Mouse (Mus musculus) A20 (cell line): ENCODE measurements around the gene Helb.

Experiments used
- DNase-seq: peaks from one replicate; pipeline ENCODE4 v3.0.0-alpha.2; 2011; ENCODE audit warnings: low read depth, low spot score

Gene Helb

DNA sequence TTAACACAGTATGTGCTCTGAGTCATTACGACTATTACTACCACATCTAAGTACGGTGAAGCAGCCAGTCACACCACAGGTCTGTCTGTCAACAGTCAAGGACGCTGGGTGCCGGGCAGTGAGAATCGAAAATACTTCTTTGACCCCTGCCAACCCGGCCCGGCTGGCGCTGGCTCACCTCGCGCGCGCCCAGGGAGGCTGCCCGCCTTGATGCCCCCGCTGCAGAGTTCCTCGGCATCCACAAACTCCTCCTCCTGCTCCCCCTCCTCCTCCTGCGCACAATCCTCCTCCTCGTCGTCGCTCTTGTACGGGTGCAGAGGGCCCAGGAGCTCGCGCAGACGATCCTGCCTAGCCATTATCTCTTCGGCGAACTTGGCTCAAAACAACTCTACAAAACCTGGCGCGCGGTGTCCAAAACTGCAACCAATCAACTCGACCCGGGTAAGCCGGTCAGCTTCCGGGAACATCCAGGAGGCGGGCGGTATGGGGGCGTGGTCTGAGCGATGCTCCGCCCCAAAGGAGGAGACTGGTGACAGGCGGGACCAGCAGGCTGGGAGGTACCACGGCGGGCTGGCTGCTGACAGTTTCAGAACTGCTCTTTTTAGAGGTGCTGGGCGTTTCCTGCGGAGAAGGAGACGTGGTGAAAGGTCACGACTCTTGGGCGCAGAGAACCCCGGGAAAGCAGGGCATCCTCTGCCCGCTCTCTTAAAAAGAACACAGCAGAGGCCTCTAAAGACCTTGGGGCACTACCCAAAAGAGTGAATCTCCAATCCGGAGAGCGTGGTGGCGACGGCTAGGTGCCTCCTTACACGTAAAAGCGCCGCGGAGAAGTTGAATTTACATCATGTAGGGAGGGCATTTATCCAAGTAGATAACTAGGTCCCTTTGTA is at the start of gene Helb:
Gene Helb (minus strand): TSS at position 481 of the 890 bp plus-strand sequence.
- DNase-seq = peak; percentile 98

DNA sequence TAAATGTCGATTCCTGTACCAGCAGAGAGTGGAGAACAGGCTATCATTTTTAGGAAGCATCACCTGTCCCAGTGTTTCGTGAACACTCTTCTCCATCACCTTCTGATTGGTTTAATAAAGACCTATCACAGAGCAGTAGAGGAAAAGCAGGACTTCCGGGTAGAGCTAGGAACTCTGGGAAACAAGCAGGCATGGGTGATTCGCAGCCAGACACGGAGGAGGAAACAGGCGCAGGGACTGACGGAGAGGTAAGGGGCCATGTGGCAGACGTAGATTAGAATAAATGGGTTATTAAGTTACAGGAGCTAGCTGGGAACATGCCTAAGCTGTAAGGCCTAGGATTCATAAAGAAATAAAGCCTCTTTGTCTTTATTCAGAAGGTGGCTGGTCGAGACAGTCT is 47.7 kb upstream of the Helb start:
- DNase-seq = no peak

DNA sequence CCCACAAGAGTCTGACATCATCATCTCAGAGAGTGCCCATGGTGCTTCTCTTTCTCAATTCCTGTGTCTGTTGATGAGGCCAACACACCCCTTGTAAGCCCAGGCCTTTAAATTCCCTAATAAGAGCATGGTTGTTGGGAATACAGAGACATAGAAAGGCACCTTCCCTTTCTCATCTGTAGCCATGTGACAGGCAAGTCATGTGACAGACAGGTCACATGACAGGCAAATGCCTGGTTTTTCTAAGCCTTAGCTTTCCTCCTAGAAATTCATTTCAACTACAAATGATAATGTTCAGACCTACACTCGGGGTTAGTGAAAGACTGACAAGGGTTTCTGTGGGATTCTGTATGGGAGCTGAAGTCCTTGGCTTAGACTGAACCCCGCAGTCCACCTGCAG is 41.1 kb upstream of the Helb start:
- no peak for DNase-seq

DNA sequence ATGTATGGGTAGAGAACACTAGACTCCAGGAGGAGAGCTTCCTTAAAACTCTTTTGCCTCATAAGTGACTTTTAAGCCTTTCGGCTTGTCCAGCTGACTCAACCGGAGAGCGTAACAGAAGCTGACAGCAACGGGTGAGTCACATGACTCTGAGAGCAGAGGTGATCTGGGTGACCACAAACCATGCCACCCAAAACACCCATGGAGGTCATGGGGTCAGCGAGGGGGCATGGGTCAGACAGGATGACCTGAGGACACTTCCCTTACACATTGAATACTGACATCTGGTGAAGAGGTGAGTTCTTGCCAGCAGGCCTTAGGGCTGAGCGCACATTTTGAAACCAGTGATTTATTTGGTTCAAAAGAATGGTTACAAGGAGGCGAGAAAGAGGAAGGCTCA is 38.9 kb upstream of the Helb start:
- DNase-seq = no peak

DNA sequence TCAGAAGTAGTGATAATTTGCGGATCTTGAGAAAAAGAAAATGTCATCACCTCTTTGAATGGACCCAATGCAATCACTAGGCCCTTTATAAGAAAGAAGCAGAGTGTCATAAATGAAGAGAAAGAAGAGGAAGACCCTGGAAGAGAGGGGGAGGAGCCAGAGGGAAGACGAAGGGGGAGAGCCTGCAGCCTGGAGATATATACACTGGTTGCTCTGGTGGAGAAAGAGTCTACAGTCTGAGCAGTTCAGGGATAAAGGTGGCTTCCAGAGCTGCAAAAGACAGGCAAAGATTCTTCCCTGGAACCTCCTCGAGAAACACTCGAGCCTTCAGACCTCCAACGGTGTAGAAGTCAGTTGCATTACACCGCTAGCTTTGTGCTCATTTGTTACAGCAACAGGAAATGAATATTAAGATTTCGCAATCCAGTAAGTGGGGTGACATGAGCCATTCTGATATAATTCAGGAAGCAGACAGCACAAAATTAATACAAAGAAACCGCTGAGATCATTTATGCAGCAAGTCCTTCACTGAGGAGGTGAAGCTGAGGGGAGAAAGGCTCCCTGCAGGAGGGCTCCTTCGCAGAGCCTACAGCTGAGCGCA is 28.2 kb upstream of the Helb start:
- DNase-seq = no peak

DNA sequence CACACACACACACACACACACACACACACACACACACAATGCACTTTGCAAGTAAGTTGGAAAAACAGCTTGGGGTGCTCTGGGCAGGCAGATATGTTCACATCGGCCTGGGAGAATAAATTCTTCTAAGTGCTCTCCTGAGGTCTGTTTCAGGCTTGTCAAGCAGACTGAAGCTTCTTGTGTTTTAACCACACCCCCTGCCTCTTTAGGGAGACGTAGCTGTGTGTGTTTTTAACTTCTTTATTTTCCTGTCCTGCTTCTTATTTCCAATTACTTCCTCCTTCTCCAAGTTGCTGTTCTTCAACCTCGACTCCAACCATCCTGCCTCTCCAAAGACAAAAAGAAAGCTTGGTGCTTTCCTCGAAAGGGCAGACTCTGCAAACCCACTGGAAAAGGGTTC is 27.4 kb upstream of the Helb start:
- no peak for DNase-seq

DNA sequence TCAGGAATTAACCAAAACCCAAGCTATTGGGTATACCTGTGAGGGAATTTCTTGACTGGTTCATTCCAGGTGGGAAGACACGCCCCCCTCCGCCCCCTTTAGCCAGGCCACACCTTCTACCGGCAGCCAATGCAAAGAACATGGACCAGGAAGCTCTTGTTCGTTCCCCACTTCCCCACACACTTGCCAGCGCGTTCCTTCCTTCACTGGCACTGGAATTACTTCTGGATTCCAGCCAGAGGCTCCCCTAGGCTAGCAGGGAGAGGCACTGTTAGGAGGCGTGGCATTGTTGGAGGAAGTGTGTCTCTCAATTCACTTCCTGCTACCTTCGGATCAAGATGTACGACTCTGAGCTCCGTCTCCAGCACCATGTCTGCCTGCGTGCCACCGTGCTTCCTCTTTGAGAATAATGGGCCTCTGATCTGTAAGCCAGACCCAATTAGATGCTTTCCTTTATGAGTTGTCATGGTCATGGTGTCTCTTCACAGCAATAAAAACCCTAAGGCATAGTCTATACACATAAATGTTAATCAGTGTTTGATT is 23.3 kb upstream of the Helb start:
- DNase-seq = no peak

DNA sequence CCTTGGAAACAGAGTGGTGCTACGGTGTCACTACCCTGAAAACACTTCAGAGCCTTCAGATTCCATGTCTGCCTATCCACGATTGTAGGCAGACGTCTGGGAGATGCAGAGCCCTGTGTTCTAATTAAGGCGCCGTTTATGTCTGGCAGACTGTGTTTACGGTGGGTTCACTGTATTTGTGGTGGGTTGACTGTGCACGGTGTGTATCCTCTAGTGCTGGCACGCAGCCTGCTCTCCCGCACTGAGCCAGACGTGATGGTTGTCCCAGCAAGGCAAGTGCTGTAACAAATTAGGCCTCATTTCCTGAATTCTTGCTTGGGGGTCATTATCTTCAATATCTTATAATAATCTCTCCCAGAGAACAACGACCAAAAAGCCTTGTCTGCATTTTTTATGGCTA is 20.9 kb upstream of the Helb start:
- DNase-seq = no peak

DNA sequence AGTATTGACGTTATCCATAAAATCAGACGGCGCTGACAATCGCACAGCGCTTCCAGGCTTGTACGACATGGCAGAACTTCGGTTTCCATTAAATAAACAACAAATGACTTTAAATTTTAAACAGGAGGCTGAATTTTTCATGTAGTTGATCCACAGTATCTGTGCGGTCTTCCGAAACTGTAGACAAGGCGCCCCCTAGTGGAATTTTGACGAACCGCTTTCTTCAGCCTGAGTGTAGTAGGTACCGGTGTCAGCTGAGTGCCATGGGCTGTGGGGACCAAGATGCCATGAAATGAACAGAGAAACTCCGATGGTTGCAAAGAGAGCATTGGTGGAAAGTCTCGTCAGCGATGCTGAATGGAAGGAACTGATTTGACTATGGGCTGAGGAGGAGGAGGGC is 17.8 kb upstream of the Helb start:
- DNase-seq = peak; percentile 61

DNA sequence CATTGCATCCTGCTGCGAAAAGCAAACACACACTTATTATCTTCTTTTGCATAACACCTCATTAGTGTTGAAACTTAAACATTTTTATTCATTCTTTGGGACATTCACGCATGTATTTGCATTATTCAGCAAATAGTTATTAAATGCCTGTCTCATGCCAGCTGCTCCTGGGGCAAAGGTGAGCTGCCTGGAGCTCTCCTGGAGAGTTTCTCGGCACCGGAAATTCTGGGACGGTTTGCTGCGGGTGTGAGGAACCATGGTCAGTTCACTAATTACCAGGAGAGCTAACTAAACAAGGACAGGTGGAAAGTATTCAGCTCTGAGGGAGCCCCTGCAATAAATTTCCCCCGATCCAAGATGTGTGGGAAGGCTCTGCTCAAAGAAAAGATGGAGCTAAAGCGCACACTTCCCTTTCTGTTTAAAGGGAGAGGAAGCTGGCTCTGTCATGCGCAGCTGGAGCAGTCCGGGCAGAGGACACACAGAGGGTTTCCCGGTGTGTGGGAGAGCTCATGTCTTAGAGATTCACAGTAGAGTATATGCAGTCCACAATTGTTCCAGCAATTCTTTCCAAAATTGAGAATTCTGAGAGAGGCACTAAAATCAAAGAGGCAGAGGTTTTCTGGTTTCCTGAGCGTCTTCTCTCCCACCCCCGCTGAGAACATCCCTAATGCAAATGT is 16.0 kb upstream of the Helb start:
- no peak for DNase-seq

DNA sequence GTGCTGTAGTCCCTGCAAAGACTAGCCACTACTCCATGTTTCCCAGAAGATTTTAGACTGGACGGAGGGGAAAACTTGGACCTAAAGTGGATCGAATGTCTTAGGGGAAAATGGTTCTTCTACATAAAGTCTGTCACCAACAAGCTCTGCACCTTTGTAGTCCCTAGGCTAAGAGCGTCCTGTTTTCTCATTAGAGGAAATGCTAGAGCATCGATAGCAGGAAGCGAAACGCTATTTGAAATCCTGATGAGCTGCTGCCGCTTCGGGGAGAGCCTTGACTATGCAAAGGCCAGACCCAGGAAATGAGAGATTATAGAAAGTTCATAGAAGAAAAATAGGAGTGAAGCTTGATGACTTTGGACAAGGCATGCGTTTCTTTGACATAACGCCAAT is 12.7 kb upstream of the Helb start:
- DNase-seq = no peak

DNA sequence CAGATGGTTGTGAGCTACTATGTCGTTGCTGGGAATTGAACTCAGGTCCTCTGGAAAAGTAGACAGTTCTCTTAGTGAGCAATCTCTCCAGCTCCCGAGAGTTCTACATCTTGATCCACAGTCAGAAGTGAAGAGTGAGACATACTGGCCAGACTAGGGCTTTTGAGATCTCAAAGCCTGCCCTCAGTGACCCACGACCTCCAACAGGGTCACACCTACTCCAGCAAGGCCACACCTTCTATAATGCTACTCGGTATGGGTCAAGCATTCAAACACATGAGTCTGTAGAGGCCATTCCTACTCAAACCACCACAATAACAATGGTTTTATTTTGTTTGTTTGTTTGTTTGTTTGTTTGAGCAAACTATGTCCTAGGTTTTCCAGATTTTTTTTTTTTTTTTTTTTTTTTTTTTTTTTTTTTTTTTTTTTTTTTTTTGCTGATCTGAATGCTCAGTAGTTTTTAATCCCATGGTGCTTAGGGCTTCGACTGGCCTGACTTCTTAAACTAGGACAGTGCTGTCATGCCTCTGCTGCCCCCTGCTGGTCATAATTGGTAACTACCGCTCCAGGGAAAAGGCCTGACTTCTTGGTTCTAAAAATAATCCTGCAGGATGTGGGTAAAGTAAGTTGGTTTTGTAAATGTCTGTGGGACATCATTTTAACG is 12.1 kb upstream of the Helb start:
- DNase-seq = peak; percentile 70

DNA sequence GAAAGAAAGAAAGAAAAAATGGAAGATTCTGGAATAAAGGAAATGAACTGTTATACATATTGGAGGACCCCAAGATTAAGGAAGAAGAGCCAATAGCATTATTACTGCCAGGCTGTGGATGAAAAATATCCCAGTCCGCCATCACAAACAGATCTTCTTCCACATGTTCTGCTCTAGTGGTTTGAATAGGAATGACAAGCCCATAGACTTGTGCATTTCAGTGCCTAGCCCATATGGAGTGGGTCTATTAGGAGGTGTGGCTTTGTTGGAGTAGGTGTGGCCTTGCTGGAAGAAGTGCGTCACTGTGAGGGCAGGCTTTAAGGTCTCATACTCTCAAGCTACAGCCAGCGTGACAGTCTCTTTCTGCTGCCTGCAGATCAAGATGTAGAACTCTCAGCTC is 10.9 kb upstream of the Helb start:
- DNase-seq = no peak

DNA sequence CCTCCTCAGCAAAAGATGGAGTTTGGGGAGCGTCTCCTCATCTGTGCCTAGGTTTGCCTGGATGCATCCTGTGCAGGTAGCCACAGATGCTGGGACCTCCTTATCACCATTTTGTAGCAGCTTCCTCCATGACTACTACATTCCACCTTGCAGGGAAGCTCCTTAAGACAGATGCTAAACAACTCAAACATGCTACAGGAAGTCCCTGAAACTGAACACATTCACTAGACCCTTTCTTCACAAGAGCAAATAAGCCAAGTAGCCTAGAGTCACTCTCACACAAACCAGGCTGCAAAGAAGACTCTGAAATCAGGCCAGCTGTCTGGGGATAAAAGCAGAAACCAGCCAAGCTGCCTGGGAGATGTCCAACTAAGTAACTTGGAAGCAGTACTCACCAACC is 2.5 kb upstream of the Helb start:
- no peak for DNase-seq

DNA sequence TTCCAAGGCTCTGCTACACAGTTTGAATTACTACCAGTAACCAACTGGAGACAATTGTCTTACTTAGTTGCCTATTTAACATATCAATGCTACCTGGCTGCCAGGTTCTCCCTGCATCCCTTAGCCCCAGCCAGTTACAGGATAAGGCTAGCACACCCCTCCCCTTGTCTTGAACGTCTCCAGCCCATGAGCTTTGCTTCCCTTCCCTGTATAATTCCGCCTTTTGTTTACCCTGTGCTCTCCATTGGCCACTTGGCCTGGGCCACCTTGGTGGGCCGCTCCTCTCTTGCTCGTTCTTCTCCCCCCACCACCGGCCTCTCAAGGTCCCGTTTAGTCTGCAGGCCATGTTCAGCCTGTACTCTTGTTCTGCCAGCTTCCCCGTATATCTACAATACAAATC is 1.7 kb upstream of the Helb start:
- DNase-seq = no peak

DNA sequence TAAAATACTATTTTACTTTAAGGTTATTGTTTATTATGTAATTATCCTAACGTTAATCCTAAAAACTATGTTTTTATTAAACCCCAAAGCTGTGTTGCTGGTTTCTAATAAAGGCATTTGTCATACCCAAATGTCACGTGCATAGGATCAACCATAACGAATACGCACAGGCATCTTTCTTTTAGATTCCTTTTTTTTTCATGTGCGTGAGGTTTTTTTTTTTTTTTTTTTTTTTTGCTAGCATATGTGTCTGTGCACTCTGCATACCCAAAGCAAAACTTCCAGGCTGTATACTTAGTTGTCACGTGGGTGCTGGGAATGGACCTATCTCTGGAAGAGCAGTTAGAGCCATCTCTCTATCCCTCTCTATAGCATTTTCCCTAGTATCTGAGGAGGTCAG is 1.2 kb upstream of the Helb start:
- DNase-seq = no peak

DNA sequence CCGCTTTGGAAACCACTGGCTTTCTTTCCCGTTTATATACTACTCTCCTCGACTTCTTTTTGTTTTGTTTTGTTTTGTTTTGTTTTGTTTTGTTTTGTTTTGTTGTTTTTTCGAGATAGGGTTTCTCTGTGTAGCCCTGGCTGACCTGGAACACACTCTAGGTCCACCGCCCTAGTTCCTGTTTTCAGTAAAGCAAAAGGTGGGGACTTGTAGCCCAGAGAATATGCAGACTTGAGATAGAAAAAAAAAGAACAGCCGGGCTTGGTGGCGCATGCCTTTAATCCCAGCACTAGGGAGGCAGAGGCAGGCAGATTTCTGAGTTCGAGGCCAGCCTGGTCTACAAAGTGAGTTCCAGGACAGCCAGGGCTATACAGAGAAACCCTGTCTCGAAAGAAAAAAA is 695 bp upstream of the Helb start:
- peak; percentile 80 for DNase-seq

DNA sequence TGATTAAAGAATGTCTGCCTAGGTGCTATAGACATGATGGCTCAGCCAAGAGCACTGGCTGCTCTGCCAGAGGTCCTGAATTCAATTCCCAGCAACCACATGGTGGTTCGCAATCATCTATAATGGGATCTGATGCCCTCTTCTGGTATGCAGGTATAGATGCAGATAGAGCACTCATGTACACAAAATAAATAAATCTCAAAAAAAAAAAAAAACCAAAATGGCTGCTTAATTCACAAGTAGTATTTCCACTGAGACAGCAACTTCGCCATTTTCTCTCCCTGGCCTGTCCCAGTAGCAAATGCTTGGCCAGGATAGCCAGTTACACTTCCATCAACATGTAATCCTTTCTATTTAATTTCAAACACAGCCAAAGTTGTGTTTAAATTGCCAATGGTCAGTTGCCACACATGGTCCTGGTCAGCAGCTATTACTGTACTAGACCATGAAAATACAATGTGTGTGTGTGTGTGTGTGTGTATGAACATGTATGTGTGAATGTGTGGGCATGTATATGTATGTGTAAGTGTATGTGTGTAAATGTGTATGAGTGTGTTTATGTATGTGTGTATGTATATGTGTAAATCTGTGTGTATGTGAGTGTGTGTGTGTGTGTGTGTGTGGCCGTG is 982 bp downstream of the Helb start:
- peak; percentile 58 for DNase-seq

DNA sequence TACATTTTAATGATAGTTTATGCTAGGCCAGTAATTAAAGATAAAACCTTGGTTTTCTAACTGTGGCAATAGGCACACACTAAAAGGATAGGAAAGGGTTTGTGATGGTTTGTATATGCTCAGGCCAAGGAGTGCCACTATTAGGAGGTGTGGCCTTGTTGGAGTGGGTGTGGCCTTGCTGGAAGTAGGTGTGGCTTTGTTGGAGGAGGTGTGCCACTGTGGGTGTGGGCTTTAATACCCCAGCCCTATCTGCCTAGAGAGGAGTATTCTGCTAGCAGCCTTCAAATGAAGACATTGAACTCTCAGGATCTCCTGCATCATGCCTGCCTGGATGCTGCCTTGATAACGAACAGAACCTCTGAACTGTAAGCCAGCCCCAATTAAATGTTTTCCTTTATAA is 12.0 kb downstream of the Helb start:
- DNase-seq = no peak

DNA sequence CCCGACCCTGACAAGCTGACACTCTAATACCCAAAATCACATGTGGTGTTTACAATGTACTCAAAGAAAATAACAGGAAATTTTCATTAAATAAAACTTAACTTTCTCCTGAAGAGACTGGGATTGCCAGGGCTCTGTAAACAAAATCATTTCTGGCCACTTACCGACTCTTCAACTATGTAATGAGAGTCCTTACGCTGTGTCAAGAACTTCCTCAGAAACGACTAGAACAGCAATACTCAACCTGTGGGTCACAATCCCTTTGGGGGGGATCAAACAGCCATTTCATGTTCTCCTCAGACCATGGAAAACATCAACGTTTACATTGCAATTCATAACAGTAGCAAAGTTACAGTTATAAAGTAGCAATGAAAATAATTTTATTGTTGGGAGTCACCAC is 15.2 kb downstream of the Helb start:
- no peak for DNase-seq

DNA sequence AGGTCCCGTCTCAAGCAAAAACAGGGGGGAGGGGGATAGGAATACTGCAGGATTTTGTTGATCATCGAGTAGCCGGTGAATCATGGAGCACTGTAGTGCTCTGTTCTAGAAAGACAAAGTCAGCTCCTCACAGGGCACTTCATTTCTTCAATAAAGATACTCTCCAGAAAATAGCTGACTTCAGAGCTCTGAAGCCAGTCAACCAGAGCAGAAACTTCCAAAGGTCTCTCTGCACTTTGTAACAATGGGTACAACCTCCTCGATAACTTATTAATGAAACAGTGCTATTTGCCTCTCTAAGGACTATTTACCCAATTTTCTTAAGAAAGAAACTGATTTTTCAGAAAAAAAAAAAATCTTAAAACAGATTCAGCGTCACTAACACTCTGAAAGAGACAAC is 17.1 kb downstream of the Helb start:
- DNase-seq = no peak

DNA sequence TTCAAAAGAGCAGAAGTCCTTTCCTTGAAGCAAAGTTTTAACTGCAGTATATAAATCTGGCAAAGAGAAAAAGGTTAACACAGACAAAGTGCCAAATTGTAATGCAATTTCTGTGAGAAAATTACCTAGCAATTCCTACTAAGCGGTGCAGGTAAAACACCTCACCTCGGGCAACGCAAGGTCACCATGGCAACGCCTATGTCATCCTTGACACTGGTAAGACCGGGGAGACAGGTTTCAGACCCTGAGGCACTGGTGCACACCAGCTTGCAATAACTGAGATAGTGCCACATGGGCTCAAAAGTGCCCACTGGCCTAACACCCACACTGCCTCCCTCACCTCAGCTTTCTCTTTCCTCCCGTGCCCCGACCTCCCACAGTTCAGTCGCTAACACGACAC is 17.7 kb downstream of the Helb start:
- no peak for DNase-seq
